Mouse (Mus musculus) frontal cortex, postnatal 14 days (tissue): ENCODE results near the gene Gm49394.
A peak's percentile ranks its signal among the peaks of the same experiment; 100 is the strongest.

Source experiments
- DNase-seq, 2 experiments: peaks; one replicate each; pipeline ENCODE4 v3.0.0; 2022; ENCODE audit warnings: low spot score in 2 of 2

Gene Gm49394

GRCm38 (mm10) chr7:142669751-142670625, at the start of gene Gm49394:
Gm49394 (minus strand) TSS chr7:142669942.
- DNase-seq, result no peak

GRCm38 (mm10) chr7:142714783-142715498, 45.2 kb upstream of the Gm49394 start:
- DNase-seq, result peak in 1 of 2 experiments; percentile 42

- no peak for DNase-seq
These were observed 37.1 kb upstream of the Gm49394 start for GRCm38 (mm10) chr7:142706873-142707272.

GRCm38 (mm10) chr7:142699334-142699860, 29.7 kb upstream of the Gm49394 start:
- no peak for DNase-seq

GRCm38 (mm10) chr7:142678611-142679010, 8.9 kb upstream of the Gm49394 start:
- no peak for DNase-seq

GRCm38 (mm10) chr7:142675644-142676043, 5.9 kb upstream of the Gm49394 start:
- peak in 1 of 2 experiments; percentile 62 for DNase-seq

- no peak for DNase-seq
These were observed 5.4 kb upstream of the Gm49394 start for GRCm38 (mm10) chr7:142675141-142675540.

GRCm38 (mm10) chr7:142672120-142672519, 2.4 kb upstream of the Gm49394 start:
- peak in 1 of 2 experiments; percentile 74 for DNase-seq

GRCm38 (mm10) chr7:142671067-142671466, 1.3 kb upstream of the Gm49394 start:
- no peak for DNase-seq

- no peak for DNase-seq
These were observed 1.4 kb downstream of the Gm49394 start for GRCm38 (mm10) chr7:142668328-142668727.

GRCm38 (mm10) chr7:142667521-142667920, 2.2 kb downstream of the Gm49394 start:
- no peak for DNase-seq

GRCm38 (mm10) chr7:142666659-142667058, 3.1 kb downstream of the Gm49394 start, which contains the start of gene Igf2:
Igf2 (minus strand) TSS chr7:142666816.
- DNase-seq, result no peak

GRCm38 (mm10) chr7:142666109-142666508, 3.6 kb downstream of the Gm49394 start:
- DNase-seq, result no peak

GRCm38 (mm10) chr7:142665364-142665763, 4.4 kb downstream of the Gm49394 start:
- no peak for DNase-seq

GRCm38 (mm10) chr7:142664465-142665029, 5.2 kb downstream of the Gm49394 start:
- DNase-seq, result no peak

- DNase-seq, result no peak
These were observed 5.8 kb downstream of the Gm49394 start for GRCm38 (mm10) chr7:142663931-142664421.

GRCm38 (mm10) chr7:142663151-142663550, 6.6 kb downstream of the Gm49394 start:
- DNase-seq, result no peak

GRCm38 (mm10) chr7:142661811-142662210, 7.9 kb downstream of the Gm49394 start:
- DNase-seq, result no peak

- DNase-seq, result no peak
These were observed 8.7 kb downstream of the Gm49394 start for GRCm38 (mm10) chr7:142661046-142661445.

- DNase-seq, result no peak
These were observed 9.1 kb downstream of the Gm49394 start for GRCm38 (mm10) chr7:142660651-142660945.

GRCm38 (mm10) chr7:142659767-142660650, 9.7 kb downstream of the Gm49394 start:
- DNase-seq, result no peak
